Mouse (Mus musculus): ENCODE measurements around the gene Set. TPM values are rescaled to one million over a fixed set of nuclear protein-coding genes. Genes with fewer than 3 reads are reported as not detected.

The Set gene
- polyA plus RNA-seq, 1 experiment from 2014 or later, result 688 TPM

GRCm38 (mm10) chr2:30066046-30066901 lies 9.1 kb downstream of the Set start:
- Histone ChIP-seq H3K4me3 (ENCODE audit: low read depth, low read length) (peak overlapping the region; percentile 100), H3K4me2 (replicated peaks; ENCODE audit: low read depth, low read length) (peak overlapping the region; percentile 52), H3K4me1 (replicated peaks; ENCODE audit: control insufficient read depth, insufficient read depth, low read length) (peaks cover 2% of the 10 kb centered on the region; the same call in 1 of the 2 replicates), H3K9me3 (ENCODE audit: control insufficient read depth, low read length) (no peaks in the 10 kb centered on the region), H3K36me3 (ENCODE audit: control insufficient read depth, insufficient read depth, low read length) (peaks cover 8% of the 10 kb centered on the region; the same call in 1 of the 2 replicates), H3K27me3 (ENCODE audit: control insufficient read depth, insufficient read depth, low read length) (no peaks in the 10 kb centered on the region), H3K9ac (ENCODE audit: low read depth, low read length) (peak overlapping the region; percentile 100), H3K27ac (ENCODE audit: low read depth, low read length) (peak overlapping the region; percentile 97)
- 0% methylated on average over 49 of the region's 101 CpGs for WGBS
- DNase-seq (ENCODE audit: low spot score), result peak; percentile 97
- peak; percentile 93 for ATAC-seq (ENCODE audit: low FRiP score)

GRCm38 (mm10) chr2:30067031-30067888 lies 10.1 kb downstream of the Set start:
- H3K27ac ChIP-seq (ENCODE audit: low read depth, low read length), result peak overlapping the region; percentile 97
- under 1% methylated on average over 53 of the region's 69 CpGs for WGBS
- no peaks in the 10 kb centered on the region for H3K27me3 ChIP-seq (ENCODE audit: control insufficient read depth, insufficient read depth, low read length)
- ATAC-seq (ENCODE audit: low FRiP score), result peak; percentile 31
- peak; percentile 65 for DNase-seq (ENCODE audit: low spot score)
- peak overlapping the region; percentile 71 for H3K4me2 ChIP-seq (replicated peaks; ENCODE audit: low read depth, low read length)
- H3K9me3 ChIP-seq (ENCODE audit: control insufficient read depth, low read length), result no peaks in the 10 kb centered on the region
- H3K36me3 ChIP-seq (ENCODE audit: control insufficient read depth, insufficient read depth, low read length), result peaks cover 8% of the 10 kb centered on the region; the same call in 1 of the 2 replicates
- H3K9ac ChIP-seq (ENCODE audit: low read depth, low read length), result peak overlapping the region; percentile 100
- peaks cover 2% of the 10 kb centered on the region; the same call in 1 of the 2 replicates for H3K4me1 ChIP-seq (replicated peaks; ENCODE audit: control insufficient read depth, insufficient read depth, low read length)
- peak overlapping the region; percentile 100 for H3K4me3 ChIP-seq (ENCODE audit: low read depth, low read length)

- H3K4me3 ChIP-seq (ENCODE audit: low read depth, low read length), result peak overlapping the region; percentile 100
- H3K4me1 ChIP-seq (replicated peaks; ENCODE audit: control insufficient read depth, insufficient read depth, low read length), result peaks cover 2% of the 10 kb centered on the region; the same call in 1 of the 2 replicates
- peak overlapping the region; percentile 71 for H3K4me2 ChIP-seq (replicated peaks; ENCODE audit: low read depth, low read length)
- ATAC-seq (ENCODE audit: low FRiP score) (no peak), DNase-seq (ENCODE audit: low spot score) (no peak)
- no peaks in the 10 kb centered on the region for H3K9me3 ChIP-seq (ENCODE audit: control insufficient read depth, low read length)
- peak overlapping the region; percentile 100 for H3K9ac ChIP-seq (ENCODE audit: low read depth, low read length)
- no peaks in the 10 kb centered on the region for H3K27me3 ChIP-seq (ENCODE audit: control insufficient read depth, insufficient read depth, low read length)
- 0 out of 2 replicates have a peak overlapping the region, but pooled peaks have one; percentile 6 for H3K27ac ChIP-seq (ENCODE audit: low read depth, low read length)
- peaks cover 12% of the 10 kb centered on the region; the same call in 1 of the 2 replicates for H3K36me3 ChIP-seq (ENCODE audit: control insufficient read depth, insufficient read depth, low read length)
- WGBS, result 42% methylated on average over 7 of the region's 7 CpGs
Observed at GRCm38 (mm10) chr2:30067962-30068361, 10.8 kb downstream of the Set start.

- 78% methylated on average over 7 of the region's 7 CpGs for WGBS
- Histone ChIP-seq H3K27me3 (ENCODE audit: control insufficient read depth, insufficient read depth, low read length) (no peaks in the 10 kb centered on the region), H3K36me3 (ENCODE audit: control insufficient read depth, insufficient read depth, low read length) (peaks cover 16% of the 10 kb centered on the region; the same call in 1 of the 2 replicates), H3K4me3 (ENCODE audit: low read depth, low read length) (no peak overlapping the region), H3K27ac (ENCODE audit: low read depth, low read length) (0 out of 2 replicates have a peak overlapping the region, but pooled peaks have one; percentile 30), H3K4me1 (replicated peaks; ENCODE audit: control insufficient read depth, insufficient read depth, low read length) (no peaks in the 10 kb centered on the region; the same call in 1 of the 2 replicates), H3K4me2 (replicated peaks; ENCODE audit: low read depth, low read length) (no peak overlapping the region), H3K9ac (ENCODE audit: low read depth, low read length) (no peak overlapping the region), H3K9me3 (ENCODE audit: control insufficient read depth, low read length) (no peaks in the 10 kb centered on the region)
- ATAC-seq (ENCODE audit: low FRiP score), result no peak
- DNase-seq (ENCODE audit: low spot score), result no peak
Observed at GRCm38 (mm10) chr2:30072875-30073274, 15.7 kb downstream of the Set start.

GRCm38 (mm10) chr2:30073285-30073684 lies 16.1 kb downstream of the Set start:
- Histone ChIP-seq H3K4me1 (replicated peaks; ENCODE audit: control insufficient read depth, insufficient read depth, low read length) (peaks cover 2% of the 10 kb centered on the region), H3K4me2 (replicated peaks; ENCODE audit: low read depth, low read length) (no peak overlapping the region), H3K4me3 (ENCODE audit: low read depth, low read length) (no peak overlapping the region), H3K9me3 (ENCODE audit: control insufficient read depth, low read length) (no peaks in the 10 kb centered on the region), H3K9ac (ENCODE audit: low read depth, low read length) (no peak overlapping the region), H3K27me3 (ENCODE audit: control insufficient read depth, insufficient read depth, low read length) (no peaks in the 10 kb centered on the region), H3K27ac (ENCODE audit: low read depth, low read length) (no peak overlapping the region), H3K36me3 (ENCODE audit: control insufficient read depth, insufficient read depth, low read length) (peaks cover 13% of the 10 kb centered on the region; the same call in 1 of the 2 replicates)
- no peak for ATAC-seq (ENCODE audit: low FRiP score)
- WGBS, result 82% methylated on average over 3 of the region's 3 CpGs
- no peak for DNase-seq (ENCODE audit: low spot score)

- H3K4me2 ChIP-seq (replicated peaks; ENCODE audit: low read depth, low read length), result no peak overlapping the region
- 86% methylated on average over 3 of the region's 3 CpGs for WGBS
- ATAC-seq (ENCODE audit: low FRiP score), result no peak
- no peak overlapping the region for H3K9ac ChIP-seq (ENCODE audit: low read depth, low read length)
- no peaks in the 10 kb centered on the region for H3K9me3 ChIP-seq (ENCODE audit: control insufficient read depth, low read length)
- H3K4me3 ChIP-seq (ENCODE audit: low read depth, low read length), result no peak overlapping the region
- H3K36me3 ChIP-seq (ENCODE audit: control insufficient read depth, insufficient read depth, low read length), result peaks cover 9% of the 10 kb centered on the region; the same call in 1 of the 2 replicates
- H3K27me3 ChIP-seq (ENCODE audit: control insufficient read depth, insufficient read depth, low read length), result no peaks in the 10 kb centered on the region
- no peak overlapping the region for H3K27ac ChIP-seq (ENCODE audit: low read depth, low read length)
- no peak for DNase-seq (ENCODE audit: low spot score)
- H3K4me1 ChIP-seq (replicated peaks; ENCODE audit: control insufficient read depth, insufficient read depth, low read length), result peaks cover 3% of the 10 kb centered on the region; the same call in 1 of the 2 replicates
Observed at GRCm38 (mm10) chr2:30075625-30076024, 18.4 kb downstream of the Set start.

GRCm38 (mm10) chr2:30076439-30076838 lies 19.3 kb downstream of the Set start:
- ATAC-seq (ENCODE audit: low FRiP score), result no peak
- H3K27me3 ChIP-seq (ENCODE audit: control insufficient read depth, insufficient read depth, low read length), result no peaks in the 10 kb centered on the region

GRCm38 (mm10) chr2:30076959-30077358 lies 19.8 kb downstream of the Set start:
- ATAC-seq (ENCODE audit: low FRiP score), result peak; percentile 23
- H3K27ac ChIP-seq (ENCODE audit: low read depth, low read length), result no peak overlapping the region
- no peak overlapping the region; the same call in 1 of the 2 replicates for H3K4me2 ChIP-seq (replicated peaks; ENCODE audit: low read depth, low read length)

More at GRCm38 (mm10) chr2:30076439-30076838, 19.3 kb downstream of the Set start:
- H3K27ac ChIP-seq (ENCODE audit: low read depth, low read length), result no peak overlapping the region
- no peak for DNase-seq (ENCODE audit: low spot score)
- H3K9me3 ChIP-seq (ENCODE audit: control insufficient read depth, low read length), result no peaks in the 10 kb centered on the region
- H3K4me3 ChIP-seq (ENCODE audit: low read depth, low read length), result no peak overlapping the region
- 0 out of 2 replicates have a peak, but pooled peaks cover 8% of the 10 kb centered on the region for H3K36me3 ChIP-seq (ENCODE audit: control insufficient read depth, insufficient read depth, low read length)
- H3K9ac ChIP-seq (ENCODE audit: low read depth, low read length), result no peak overlapping the region
- peaks cover 3% of the 10 kb centered on the region; the same call in 1 of the 2 replicates for H3K4me1 ChIP-seq (replicated peaks; ENCODE audit: control insufficient read depth, insufficient read depth, low read length)
- 96% methylated on average over 7 of the region's 9 CpGs for WGBS
- H3K4me2 ChIP-seq (replicated peaks; ENCODE audit: low read depth, low read length), result no peak overlapping the region

More at GRCm38 (mm10) chr2:30076959-30077358, 19.8 kb downstream of the Set start:
- H3K4me3 ChIP-seq (ENCODE audit: low read depth, low read length), result no peak overlapping the region
- peaks cover 3% of the 10 kb centered on the region; the same call in 1 of the 2 replicates for H3K4me1 ChIP-seq (replicated peaks; ENCODE audit: control insufficient read depth, insufficient read depth, low read length)
- H3K9me3 ChIP-seq (ENCODE audit: control insufficient read depth, low read length), result no peaks in the 10 kb centered on the region
- H3K36me3 ChIP-seq (ENCODE audit: control insufficient read depth, insufficient read depth, low read length), result 0 out of 2 replicates have a peak, but pooled peaks cover 8% of the 10 kb centered on the region
- no peaks in the 10 kb centered on the region for H3K27me3 ChIP-seq (ENCODE audit: control insufficient read depth, insufficient read depth, low read length)
- DNase-seq (ENCODE audit: low spot score), result no peak
- H3K9ac ChIP-seq (ENCODE audit: low read depth, low read length), result no peak overlapping the region
- 73% methylated on average over 6 of the region's 6 CpGs for WGBS

Measured in hindbrain, embryonic 11.5 days (tissue).